Mouse (Mus musculus) embryo, embryonic 9.5 days (tissue): ENCODE measurements around the gene Lyz2.
"Not testable (repeated sequence)": the region's sequence is repeated elsewhere in the genome, so short reads cannot be mapped to it uniquely, and the experiment has no call there.

Source experiments
- DNase-seq: peaks from one replicate; pipeline ENCODE4 v3.0.0-alpha.2; 2017; ENCODE audit errors: extremely low spot score

The Lyz2 gene

GRCm38 (mm10) chr10:117284578-117285520, 2.7 kb upstream of the Lyz2 start:
- DNase-seq = no peak

GRCm38 (mm10) chr10:117283871-117284577, 1.9 kb upstream of the Lyz2 start:
- DNase-seq = no peak

GRCm38 (mm10) chr10:117283196-117283595, 1.1 kb upstream of the Lyz2 start:
- DNase-seq = not testable (repeated sequence)

GRCm38 (mm10) chr10:117282551-117282950, 430 bp upstream of the Lyz2 start:
- no peak for DNase-seq

GRCm38 (mm10) chr10:117281381-117281920, 670 bp downstream of the Lyz2 start:
- DNase-seq = no peak

GRCm38 (mm10) chr10:117280000-117280399, 2.1 kb downstream of the Lyz2 start:
- DNase-seq = no peak

- not testable (repeated sequence) for DNase-seq
Observed at GRCm38 (mm10) chr10:117278510-117278909, 3.6 kb downstream of the Lyz2 start.

GRCm38 (mm10) chr10:117277779-117278178, 4.3 kb downstream of the Lyz2 start:
- DNase-seq = not testable (repeated sequence)

GRCm38 (mm10) chr10:117275681-117276369, 6.3 kb downstream of the Lyz2 start:
- no peak for DNase-seq

- not testable (repeated sequence) for DNase-seq
Observed at GRCm38 (mm10) chr10:117274645-117275044, 7.5 kb downstream of the Lyz2 start.

GRCm38 (mm10) chr10:117272023-117272422, 10.1 kb downstream of the Lyz2 start:
- DNase-seq = no peak

- DNase-seq = no peak
Observed at GRCm38 (mm10) chr10:117259870-117260269, 22.3 kb downstream of the Lyz2 start.

GRCm38 (mm10) chr10:117238603-117239002, 43.5 kb downstream of the Lyz2 start, which contains the start of gene 9530003J23Rik:
Gene 9530003J23Rik, minus strand, starts transcription at chr10:117238703.
- DNase-seq = no peak

GRCm38 (mm10) chr10:117235866-117236265, 46.3 kb downstream of the Lyz2 start:
- no peak for DNase-seq

GRCm38 (mm10) chr10:117234825-117235224, 47.3 kb downstream of the Lyz2 start:
- no peak for DNase-seq

- DNase-seq = no peak
Observed at GRCm38 (mm10) chr10:117229826-117230225, 52.3 kb downstream of the Lyz2 start.
